Mouse (Mus musculus) hindbrain, embryonic 10.5 days (tissue): ENCODE data around the gene Sh3kbp1. TPM values are rescaled to one million over a fixed set of nuclear protein-coding genes. Genes with fewer than 3 reads are reported as not detected.

Experiments used
- DNase-seq: peaks from one replicate; pipeline ENCODE4 v3.0.0-alpha.2; 2017; ENCODE audit warnings: low spot score
- H3K27ac ChIP-seq: fragments of 300-500 bp; sonication (generic); 2 replicates; pipeline ENCODE4 v1.5.1; 2016; ENCODE audit warnings: mild to moderate bottlenecking, moderate library complexity
- H3K27me3 ChIP-seq: fragments of 300-500 bp; sonication (generic); 2 replicates; pipeline ENCODE4 v1.6.1; 2016; ENCODE audit warnings: mild to moderate bottlenecking; ENCODE audit not compliant: poor library complexity, insufficient read depth, severe bottlenecking
- H3K36me3 ChIP-seq: fragments of 300-500 bp; sonication (generic); 2 replicates; pipeline ENCODE4 v1.6.1; 2016; ENCODE audit warnings: mild to moderate bottlenecking, moderate library complexity
- H3K4me1 ChIP-seq: fragments of 300-500 bp; sonication (generic); replicated peaks from 2 replicates; pipeline ENCODE4 v1.6.1; 2016; ENCODE audit warnings: mild to moderate bottlenecking
- H3K4me3 ChIP-seq: fragments of 300-500 bp; sonication (generic); 2 replicates; pipeline ENCODE4 v1.5.1; 2016; ENCODE audit warnings: mild to moderate bottlenecking, moderate library complexity
- H3K9me3 ChIP-seq: fragments of 300-500 bp; sonication (generic); 2 replicates; pipeline ENCODE4 v1.6.1; 2016; ENCODE audit warnings: mild to moderate bottlenecking, moderate library complexity
- WGBS: fragments of 180-500 bp; shearing (Covaris S2); methylation state at CpG from one replicate; pipeline ENCODE4 v1.1.7; 2016; 5-methylcytosine and 5-hydroxymethylcytosine counted together
- polyA plus RNA-seq: library from polyadenylated mRNA; unstranded; fragments of >200 nt; fragmentation: Nextera tagmentation; extraction: Ambion mirVana; gene quantifications from 2 replicates; pipeline ENCODE4 v1.2.1, GENCODE M21; 2016

Gene Sh3kbp1
- polyA plus RNA-seq, 1 experiment from 2014 or later, result 26.8 TPM

DNA sequence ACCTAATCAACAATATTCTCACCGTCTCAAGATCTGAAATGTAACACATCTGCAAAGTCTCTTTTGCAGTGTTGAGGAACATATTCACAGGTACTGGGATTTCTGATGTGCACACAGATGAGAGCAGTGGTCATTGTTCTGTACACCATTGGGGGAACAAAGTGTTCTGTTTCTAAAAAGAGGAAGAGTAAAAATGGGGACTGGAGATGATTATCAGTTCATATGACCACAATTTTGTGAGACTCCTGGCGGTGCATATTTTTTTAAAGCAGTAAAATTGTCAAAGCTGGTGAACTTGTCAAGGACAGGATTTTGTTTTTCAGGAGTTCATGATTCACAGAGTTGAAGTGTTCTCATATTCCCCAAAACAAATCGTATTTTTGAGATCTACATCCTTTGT is 18.2 kb downstream of the Sh3kbp1 start:
- Histone ChIP-seq H3K27me3 (peaks cover 28% of the 10 kb centered on the region), H3K4me1 (peaks cover 4% of the 10 kb centered on the region), H3K4me3 (no peak overlapping the region), H3K27ac (no peak overlapping the region), H3K9me3 (no peaks in the 10 kb centered on the region), H3K36me3 (no peaks in the 10 kb centered on the region)
- no peak for DNase-seq
- 92% methylated on average over 3 of the region's 3 CpGs for WGBS

DNA sequence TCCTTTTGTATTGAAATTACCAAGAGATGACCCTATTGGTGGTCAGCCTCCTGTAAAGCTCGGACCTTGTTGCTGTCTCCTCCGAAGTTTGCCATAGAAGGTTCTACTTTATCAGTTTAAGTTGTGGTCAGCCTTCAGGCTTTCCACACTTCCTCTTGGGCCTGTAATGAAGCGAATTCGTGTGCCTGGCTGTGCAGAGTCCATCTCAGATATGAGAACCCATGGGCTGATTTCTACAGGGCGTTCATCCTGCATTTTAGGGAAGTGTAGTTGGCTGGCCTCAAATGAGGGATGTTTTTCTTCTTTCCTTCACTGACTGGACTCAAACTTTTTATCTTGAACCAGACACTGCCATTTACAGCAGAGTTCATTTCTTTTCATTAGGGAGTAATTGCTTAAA is 20.5 kb downstream of the Sh3kbp1 start:
- Histone ChIP-seq H3K9me3 (no peaks in the 10 kb centered on the region), H3K36me3 (no peaks in the 10 kb centered on the region), H3K27me3 (peaks cover 31% of the 10 kb centered on the region), H3K4me1 (peaks cover 10% of the 10 kb centered on the region), H3K27ac (no peak overlapping the region), H3K4me3 (no peak overlapping the region)
- DNase-seq, result no peak
- 82% methylated on average over 5 of the region's 5 CpGs for WGBS

DNA sequence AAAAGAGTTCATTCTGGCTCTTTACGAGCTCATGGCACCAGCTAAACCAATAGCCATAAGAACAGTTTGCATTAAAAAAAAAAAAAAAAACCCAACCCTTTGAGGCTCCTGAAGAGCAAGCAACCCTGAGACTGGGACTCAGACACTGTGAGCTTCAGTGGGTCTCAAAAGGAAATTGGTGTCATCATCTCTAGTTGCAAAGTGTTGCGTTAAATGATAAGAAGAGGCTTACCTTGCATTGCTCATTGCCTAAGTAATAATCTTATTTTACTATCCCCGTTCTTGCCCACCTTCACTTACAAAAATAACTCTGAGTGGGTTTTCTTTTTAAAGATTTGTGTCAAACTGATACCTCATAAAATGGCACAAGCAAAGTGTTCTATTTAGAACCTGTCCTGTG is 21.5 kb downstream of the Sh3kbp1 start:
- no peaks in the 10 kb centered on the region for H3K36me3 ChIP-seq
- H3K4me1 ChIP-seq, result peaks cover 10% of the 10 kb centered on the region
- 91% methylated on average over 3 of the region's 3 CpGs for WGBS
- no peak for DNase-seq
- no peaks in the 10 kb centered on the region for H3K9me3 ChIP-seq
- H3K27me3 ChIP-seq, result peaks cover 29% of the 10 kb centered on the region
- no peak overlapping the region for H3K27ac ChIP-seq
- no peak overlapping the region for H3K4me3 ChIP-seq

DNA sequence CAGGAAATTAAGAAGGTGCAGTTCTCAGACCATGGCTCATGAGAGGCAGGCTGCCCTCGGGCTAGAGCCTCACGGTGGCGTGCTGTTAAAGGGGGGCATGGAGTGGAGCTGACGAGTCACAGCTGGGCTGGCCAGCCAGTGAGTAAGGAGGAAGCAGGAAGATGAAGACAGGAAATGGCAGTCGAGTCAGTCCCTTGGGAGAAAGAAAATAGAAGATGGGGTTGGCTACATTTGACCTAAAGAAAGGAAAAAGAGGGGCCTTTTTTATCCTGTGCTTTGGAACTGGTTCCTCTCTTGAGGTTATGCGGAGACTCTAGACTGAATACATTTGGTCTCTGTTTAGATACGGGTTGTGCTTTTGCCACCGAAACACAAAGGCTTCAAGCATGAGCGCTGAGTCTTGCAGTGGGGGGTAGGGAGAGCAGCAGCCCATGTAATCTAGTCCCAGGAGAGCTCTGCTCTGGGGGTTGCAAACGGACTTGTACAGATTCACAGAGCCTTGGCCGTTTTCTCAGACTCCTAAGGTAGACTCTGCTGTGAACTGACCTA is 23.1 kb downstream of the Sh3kbp1 start:
- H3K4me1 ChIP-seq, result peaks cover 10% of the 10 kb centered on the region
- no peaks in the 10 kb centered on the region for H3K36me3 ChIP-seq
- H3K4me3 ChIP-seq, result no peak overlapping the region
- no peak for DNase-seq
- no peaks in the 10 kb centered on the region for H3K9me3 ChIP-seq
- 47% methylated on average over 11 of the region's 11 CpGs for WGBS
- H3K27me3 ChIP-seq, result peaks cover 26% of the 10 kb centered on the region
- H3K27ac ChIP-seq, result peak overlapping the region; percentile 40; the same call in 1 of the 2 replicates

DNA sequence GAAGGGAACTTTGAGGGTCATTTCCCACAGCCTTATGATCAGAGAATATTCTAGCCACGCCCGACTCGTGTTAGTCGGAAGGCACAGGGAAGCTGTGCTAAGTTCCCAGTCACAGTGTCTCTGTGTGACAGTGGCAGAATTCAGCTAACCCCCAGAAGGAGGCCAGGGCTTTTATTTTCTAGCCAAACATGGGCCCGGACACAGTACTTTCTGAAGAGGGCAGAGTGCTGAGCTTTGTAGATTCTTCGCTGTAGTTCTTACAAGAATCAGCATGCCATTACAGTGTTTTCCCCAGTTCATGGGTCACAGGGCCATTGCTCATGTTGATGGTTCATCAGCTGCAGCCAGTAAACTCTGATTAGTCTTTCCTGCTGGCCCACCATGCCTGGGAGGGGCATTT is 23.7 kb downstream of the Sh3kbp1 start:
- H3K9me3 ChIP-seq, result no peaks in the 10 kb centered on the region
- no peak for DNase-seq
- peaks cover 31% of the 10 kb centered on the region for H3K27me3 ChIP-seq
- H3K27ac ChIP-seq, result peak overlapping the region; percentile 40; the same call in 1 of the 2 replicates
- H3K4me1 ChIP-seq, result peaks cover 10% of the 10 kb centered on the region
- H3K4me3 ChIP-seq, result no peak overlapping the region
- H3K36me3 ChIP-seq, result no peaks in the 10 kb centered on the region
- WGBS, result 79% methylated on average over 6 of the region's 6 CpGs

DNA sequence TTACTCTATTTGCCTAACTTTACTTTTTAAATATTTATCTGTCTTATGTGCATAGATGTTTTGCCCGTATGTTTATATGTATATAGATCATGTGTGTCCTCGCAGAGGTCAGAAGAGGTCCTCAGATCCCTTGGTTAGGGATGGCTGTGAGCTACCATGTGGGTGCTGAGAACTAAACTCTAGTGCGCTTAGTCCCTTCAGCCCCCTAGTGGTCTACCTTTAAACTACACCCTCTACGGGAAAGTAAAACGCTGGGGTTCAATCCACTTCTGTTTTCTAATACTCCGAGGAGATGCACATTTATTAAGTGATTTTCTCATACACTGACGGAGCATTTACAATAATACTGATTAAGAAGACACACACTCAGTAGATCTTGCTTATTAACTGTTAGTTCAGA is 44.3 kb downstream of the Sh3kbp1 start:
- 0 out of 2 replicates have a peak, but pooled peaks cover 4% of the 10 kb centered on the region for H3K4me1 ChIP-seq
- H3K9me3 ChIP-seq, result no peaks in the 10 kb centered on the region
- H3K27me3 ChIP-seq, result peaks cover 24% of the 10 kb centered on the region
- H3K27ac ChIP-seq, result no peak overlapping the region
- WGBS, result 86% methylated on average over 7 of the region's 7 CpGs
- DNase-seq, result no peak
- H3K4me3 ChIP-seq, result no peak overlapping the region
- H3K36me3 ChIP-seq, result no peaks in the 10 kb centered on the region

DNA sequence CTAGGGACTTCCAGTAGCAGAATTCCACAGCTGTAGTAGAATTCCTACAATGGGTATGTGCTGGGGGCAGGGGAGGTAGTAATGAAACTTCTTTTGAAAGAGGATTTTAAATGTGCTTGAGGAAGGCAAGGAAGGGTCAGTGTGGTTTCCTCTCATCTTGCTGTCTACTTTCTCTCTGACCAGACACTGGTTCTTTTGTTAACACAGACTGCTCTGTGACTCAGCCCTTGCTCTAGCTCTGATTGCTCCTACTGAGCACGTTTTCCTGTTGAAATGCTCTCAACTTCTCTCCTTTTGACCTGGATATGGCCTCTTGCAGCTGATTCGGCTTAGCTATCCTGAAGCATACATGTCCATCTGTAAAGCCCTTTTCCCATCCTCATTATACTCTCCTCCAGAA is 45.4 kb downstream of the Sh3kbp1 start:
- H3K27me3 ChIP-seq, result peaks cover 31% of the 10 kb centered on the region
- 0 out of 2 replicates have a peak, but pooled peaks cover 4% of the 10 kb centered on the region for H3K4me1 ChIP-seq
- H3K36me3 ChIP-seq, result no peaks in the 10 kb centered on the region
- DNase-seq, result no peak
- H3K4me3 ChIP-seq, result no peak overlapping the region
- H3K27ac ChIP-seq, result no peak overlapping the region
- no peaks in the 10 kb centered on the region for H3K9me3 ChIP-seq
- 45% methylated on average over 2 of the region's 2 CpGs for WGBS

DNA sequence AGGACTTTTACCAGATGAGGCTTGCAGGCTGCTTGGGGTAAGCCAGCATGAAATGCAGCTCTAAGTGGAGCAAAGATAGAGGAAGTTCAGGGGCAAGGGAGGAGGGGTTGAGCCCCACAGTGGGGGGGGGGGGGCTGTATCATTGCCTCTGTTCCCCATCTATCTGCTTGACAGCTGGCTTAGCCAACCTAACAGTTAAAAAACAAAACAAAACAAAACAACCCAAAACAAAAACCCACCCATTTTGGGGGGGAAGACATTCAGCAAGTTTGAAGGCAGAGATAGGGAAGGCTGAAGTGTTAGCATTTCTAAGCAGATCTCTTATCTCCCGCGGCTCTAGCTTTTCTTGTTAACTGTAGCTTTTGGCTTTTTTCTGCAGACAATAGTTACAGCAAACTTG is 49.2 kb downstream of the Sh3kbp1 start:
- 0 out of 2 replicates have a peak, but pooled peaks cover 4% of the 10 kb centered on the region for H3K4me1 ChIP-seq
- no peak for DNase-seq
- H3K36me3 ChIP-seq, result no peaks in the 10 kb centered on the region
- H3K27me3 ChIP-seq, result peaks cover 45% of the 10 kb centered on the region
- H3K27ac ChIP-seq, result no peak overlapping the region
- 19% methylated on average over 2 of the region's 2 CpGs for WGBS
- H3K9me3 ChIP-seq, result no peaks in the 10 kb centered on the region
- no peak overlapping the region for H3K4me3 ChIP-seq

DNA sequence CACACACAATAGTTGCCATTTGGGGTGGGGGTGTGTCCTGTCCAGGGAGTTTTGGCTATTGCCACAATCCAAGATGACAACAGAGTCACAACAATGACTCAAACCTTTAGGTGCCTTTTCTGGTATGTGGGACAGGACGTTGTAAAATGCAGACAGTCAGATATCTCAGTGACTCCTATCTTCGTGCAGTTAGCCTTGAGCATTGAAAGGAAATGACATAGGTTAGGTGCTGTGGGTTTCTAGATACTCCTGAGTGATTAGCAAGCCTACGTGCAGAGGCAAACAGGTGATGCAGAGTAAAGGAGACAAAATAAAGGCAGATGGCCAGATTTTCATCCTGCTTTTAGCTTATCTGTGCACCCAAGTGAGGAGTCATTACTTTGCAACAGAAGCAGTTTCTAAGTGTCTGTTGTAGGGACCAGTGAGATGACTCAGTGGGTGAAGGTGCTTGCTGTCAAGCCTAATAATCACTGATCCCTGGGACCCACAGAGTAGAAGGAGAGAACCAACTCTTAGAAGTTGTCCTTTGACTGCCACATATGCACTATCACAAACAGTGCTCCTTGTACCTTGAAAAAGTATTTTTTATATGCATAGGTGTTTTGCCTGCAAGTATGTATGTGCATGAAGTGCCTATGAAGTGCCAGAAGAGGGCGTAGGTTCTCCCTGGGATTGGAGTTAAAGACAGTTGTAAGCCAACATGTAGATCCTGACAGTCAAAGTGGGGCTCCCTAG is 50.7 kb downstream of the Sh3kbp1 start:
- Histone ChIP-seq H3K27me3 (peaks cover 41% of the 10 kb centered on the region), H3K36me3 (no peaks in the 10 kb centered on the region), H3K4me1 (0 out of 2 replicates have a peak, but pooled peaks cover 4% of the 10 kb centered on the region), H3K9me3 (no peaks in the 10 kb centered on the region), H3K27ac (no peak overlapping the region), H3K4me3 (no peak overlapping the region)
- WGBS, result 75% methylated on average over 4 of the region's 4 CpGs
- DNase-seq, result no peak

DNA sequence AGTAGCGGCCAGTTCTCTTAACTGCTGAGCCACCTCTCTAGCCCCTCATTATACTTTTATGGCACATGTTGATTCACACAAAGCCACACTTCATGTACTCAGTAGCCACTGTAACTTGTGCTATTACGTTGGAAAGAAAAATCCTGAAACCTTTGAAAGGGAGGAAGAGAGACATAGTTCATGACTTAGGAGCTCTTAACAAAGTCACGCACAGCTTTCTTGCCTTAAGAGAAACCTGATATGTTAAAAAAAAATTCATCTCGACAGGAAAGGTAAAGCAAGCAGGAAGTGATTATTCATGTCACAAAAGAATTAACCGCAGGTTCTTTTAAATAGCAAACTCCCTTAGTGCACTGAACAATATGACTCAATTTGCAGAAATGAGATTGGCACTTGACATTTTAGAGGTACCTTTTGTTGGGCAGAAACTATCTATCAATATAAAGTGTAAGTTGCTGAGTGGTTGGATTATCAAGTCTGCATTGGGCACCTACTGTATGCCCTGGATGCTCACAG is 51.3 kb downstream of the Sh3kbp1 start:
- Histone ChIP-seq H3K27ac (no peak overlapping the region), H3K27me3 (peaks cover 46% of the 10 kb centered on the region), H3K9me3 (no peaks in the 10 kb centered on the region), H3K4me1 (0 out of 2 replicates have a peak, but pooled peaks cover 4% of the 10 kb centered on the region), H3K36me3 (no peaks in the 10 kb centered on the region), H3K4me3 (no peak overlapping the region)
- WGBS, result 86% methylated on average over 5 of the region's 5 CpGs
- DNase-seq, result no peak

DNA sequence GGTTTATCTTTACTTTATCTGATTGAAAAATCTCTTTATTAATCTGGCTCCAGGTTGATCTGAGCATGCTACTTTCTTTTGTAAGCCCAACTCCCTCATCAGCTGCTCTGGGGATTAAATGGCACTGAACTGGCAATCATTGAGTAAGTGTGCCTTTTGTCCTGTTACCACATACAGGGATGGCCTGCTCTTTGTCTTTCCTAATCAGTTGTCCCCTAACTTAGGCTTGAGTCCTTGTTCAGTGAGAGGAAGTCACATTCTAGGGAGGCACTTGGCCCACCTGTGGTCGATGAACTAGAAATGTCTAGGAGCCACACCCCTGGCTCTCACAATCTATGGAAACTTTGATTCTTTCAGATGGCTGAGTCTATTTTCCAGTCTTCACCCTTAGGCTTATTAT is 58.4 kb downstream of the Sh3kbp1 start:
- WGBS, result 77% methylated on average over 1 of the region's 1 CpGs
- H3K27ac ChIP-seq, result no peak overlapping the region
- no peaks in the 10 kb centered on the region for H3K9me3 ChIP-seq
- DNase-seq, result no peak
- H3K27me3 ChIP-seq, result peaks cover 52% of the 10 kb centered on the region
- H3K4me1 ChIP-seq, result no peaks in the 10 kb centered on the region
- H3K4me3 ChIP-seq, result no peak overlapping the region
- H3K36me3 ChIP-seq, result no peaks in the 10 kb centered on the region

DNA sequence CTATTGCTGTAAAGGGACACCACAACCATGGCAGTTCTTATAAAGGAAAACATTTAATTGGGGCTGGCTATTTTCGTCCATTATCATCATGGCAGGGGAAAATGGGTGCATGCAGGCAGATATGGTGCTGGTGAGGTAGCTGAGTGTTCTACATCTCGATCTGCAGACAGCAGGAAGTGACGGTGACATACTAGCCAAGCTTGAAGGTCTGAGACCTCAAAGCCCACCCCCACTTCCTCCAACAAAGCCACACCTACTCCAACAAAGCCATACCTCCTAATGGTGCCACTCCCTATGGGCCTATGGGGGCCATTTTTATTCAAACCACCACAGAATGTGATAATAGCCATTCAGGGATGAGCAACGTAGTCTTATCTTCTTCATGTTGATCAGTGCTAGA is 59.8 kb downstream of the Sh3kbp1 start:
- DNase-seq, result no peak
- 84% methylated on average over 4 of the region's 4 CpGs for WGBS
- Histone ChIP-seq H3K4me3 (no peak overlapping the region), H3K4me1 (no peaks in the 10 kb centered on the region), H3K27ac (no peak overlapping the region), H3K27me3 (peaks cover 57% of the 10 kb centered on the region), H3K36me3 (no peaks in the 10 kb centered on the region), H3K9me3 (no peaks in the 10 kb centered on the region)

DNA sequence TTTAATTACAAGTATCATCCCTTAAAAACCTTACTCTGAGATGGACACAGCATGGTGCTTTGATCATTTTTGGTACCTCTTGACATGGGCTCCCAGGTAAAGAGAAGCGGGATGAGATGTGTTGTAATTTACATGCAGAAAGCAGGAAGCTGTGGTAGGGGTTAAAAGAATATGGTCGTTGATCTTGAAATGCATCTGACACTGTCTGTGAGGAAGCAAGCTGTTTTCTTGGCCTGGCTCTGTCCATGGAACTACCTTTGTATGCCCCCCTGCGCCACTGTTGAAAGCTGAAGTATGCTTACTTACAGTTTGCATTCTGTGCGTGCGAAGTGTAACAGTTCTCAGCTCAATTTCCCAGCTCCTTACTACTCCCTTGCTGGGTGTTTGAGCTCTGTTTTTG is 61.6 kb downstream of the Sh3kbp1 start:
- no peak for DNase-seq
- WGBS, result 94% methylated on average over 5 of the region's 5 CpGs

More for the DNA sequence above, 61.6 kb downstream of the Sh3kbp1 start:
- Histone ChIP-seq H3K27me3 (peaks cover 49% of the 10 kb centered on the region), H3K27ac (no peak overlapping the region), H3K4me1 (no peaks in the 10 kb centered on the region), H3K4me3 (no peak overlapping the region), H3K36me3 (no peaks in the 10 kb centered on the region), H3K9me3 (no peaks in the 10 kb centered on the region)
